Mouse (Mus musculus): ENCODE results near the gene Kbtbd13. TPM values are rescaled to one million over a fixed set of nuclear protein-coding genes. Genes with fewer than 3 reads are reported as not detected.

Gene Kbtbd13
- polyA plus RNA-seq, 1 experiment from 2014 or later, result 0.49 TPM

- Histone ChIP-seq H3K9ac (ENCODE audit: low read length) (no peak overlapping the region), H3K4me3 (ENCODE audit: low read depth, low read length) (no peak overlapping the region), H3K4me2 (replicated peaks; ENCODE audit: low read depth) (no peak overlapping the region), H3K9me3 (ENCODE audit: control insufficient read depth, low read length) (no peaks in the 10 kb centered on the region), H3K27ac (replicated peaks) (no peak overlapping the region), H3K4me1 (replicated peaks; ENCODE audit: control insufficient read depth, insufficient read depth) (no peaks in the 10 kb centered on the region), H3K27me3 (ENCODE audit: control insufficient read depth, insufficient read depth, low read length) (no peaks in the 10 kb centered on the region), H3K36me3 (ENCODE audit: control insufficient read depth, insufficient read depth, low read length) (peaks cover 26% of the 10 kb centered on the region)
- WGBS, result 85% methylated on average over 7 of the region's 7 CpGs
- DNase-seq (ENCODE audit: low spot score) (no peak), ATAC-seq (ENCODE audit: low FRiP score, low TSS enrichment) (no peak)
- no peak for TF ChIP-seq EP300 (optimal IDR thresholded peaks at IDR 0.05)
- no peak for TF ChIP-seq CTCF (IDR thresholded peaks at IDR 0.05; ENCODE audit: low read depth)
These were observed 34.9 kb downstream of the Kbtbd13 start for GRCm38 (mm10) chr9:65356561-65356960.

GRCm38 (mm10) chr9:65353251-65353650 lies 38.2 kb downstream of the Kbtbd13 start:
- Histone ChIP-seq H3K36me3 (ENCODE audit: control insufficient read depth, insufficient read depth, low read length) (peaks cover 9% of the 10 kb centered on the region), H3K9me3 (ENCODE audit: control insufficient read depth, low read length) (no peaks in the 10 kb centered on the region), H3K9ac (ENCODE audit: low read length) (no peak overlapping the region), H3K4me3 (ENCODE audit: low read depth, low read length) (no peak overlapping the region), H3K27me3 (ENCODE audit: control insufficient read depth, insufficient read depth, low read length) (no peaks in the 10 kb centered on the region), H3K4me1 (replicated peaks; ENCODE audit: control insufficient read depth, insufficient read depth) (no peaks in the 10 kb centered on the region), H3K27ac (replicated peaks) (no peak overlapping the region), H3K4me2 (replicated peaks; ENCODE audit: low read depth) (no peak overlapping the region)
- TF ChIP-seq EP300 (optimal IDR thresholded peaks at IDR 0.05) (no peak), CTCF (IDR thresholded peaks at IDR 0.05; ENCODE audit: low read depth) (no peak)
- no peak for DNase-seq (ENCODE audit: low spot score)
- WGBS, result 77% methylated on average over 5 of the region's 5 CpGs
- ATAC-seq (ENCODE audit: low FRiP score, low TSS enrichment), result no peak

- H3K4me2 ChIP-seq (replicated peaks; ENCODE audit: low read depth), result peak overlapping the region; percentile 84
- no peak for ATAC-seq (ENCODE audit: low FRiP score, low TSS enrichment)
- H3K27me3 ChIP-seq (ENCODE audit: control insufficient read depth, insufficient read depth, low read length), result no peaks in the 10 kb centered on the region
- TF ChIP-seq CTCF (IDR thresholded peaks at IDR 0.05; ENCODE audit: low read depth) (no peak), EP300 (optimal IDR thresholded peaks at IDR 0.05) (no peak)
- peaks cover 6% of the 10 kb centered on the region for H3K4me1 ChIP-seq (replicated peaks; ENCODE audit: control insufficient read depth, insufficient read depth)
- no peaks in the 10 kb centered on the region for H3K36me3 ChIP-seq (ENCODE audit: control insufficient read depth, insufficient read depth, low read length)
- peak overlapping the region; percentile 100 for H3K27ac ChIP-seq (replicated peaks)
- WGBS, result 33% methylated on average over 8 of the region's 8 CpGs
- H3K4me3 ChIP-seq (ENCODE audit: low read depth, low read length), result peak overlapping the region; percentile 94
- no peak for DNase-seq (ENCODE audit: low spot score)
- H3K9me3 ChIP-seq (ENCODE audit: control insufficient read depth, low read length), result no peaks in the 10 kb centered on the region
- H3K9ac ChIP-seq (ENCODE audit: low read length), result peak overlapping the region; percentile 98
These were observed 44.2 kb downstream of the Kbtbd13 start for GRCm38 (mm10) chr9:65347112-65347850.

- WGBS, result under 1% methylated on average over 67 of the region's 77 CpGs
- ATAC-seq (ENCODE audit: low FRiP score, low TSS enrichment), result peak; percentile 85
- peak overlapping the region; percentile 98 for H3K9ac ChIP-seq (ENCODE audit: low read length)
- H3K4me3 ChIP-seq (ENCODE audit: low read depth, low read length), result peak overlapping the region; percentile 94
- no peaks in the 10 kb centered on the region for H3K9me3 ChIP-seq (ENCODE audit: control insufficient read depth, low read length)
- H3K27ac ChIP-seq (replicated peaks), result peak overlapping the region; percentile 100
- H3K27me3 ChIP-seq (ENCODE audit: control insufficient read depth, insufficient read depth, low read length), result no peaks in the 10 kb centered on the region
- H3K36me3 ChIP-seq (ENCODE audit: control insufficient read depth, insufficient read depth, low read length), result no peaks in the 10 kb centered on the region
- DNase-seq (ENCODE audit: low spot score), result peak; percentile 67
- peak overlapping the region; percentile 84 for H3K4me2 ChIP-seq (replicated peaks; ENCODE audit: low read depth)
- peaks cover 6% of the 10 kb centered on the region for H3K4me1 ChIP-seq (replicated peaks; ENCODE audit: control insufficient read depth, insufficient read depth)
- TF ChIP-seq EP300 (optimal IDR thresholded peaks at IDR 0.05) (no peak), CTCF (IDR thresholded peaks at IDR 0.05; ENCODE audit: low read depth) (no peak)
These were observed 44.9 kb downstream of the Kbtbd13 start for GRCm38 (mm10) chr9:65346476-65347111.

GRCm38 (mm10) chr9:65345854-65346475 lies 45.5 kb downstream of the Kbtbd13 start, which contains the start of gene Pdcd7:
TSS of gene Pdcd7 (plus strand) at chr9:65346104.
- no peaks in the 10 kb centered on the region for H3K36me3 ChIP-seq (ENCODE audit: control insufficient read depth, insufficient read depth, low read length)
- H3K4me2 ChIP-seq (replicated peaks; ENCODE audit: low read depth), result peak within 1 kb of the TSS; percentile 84
- no peaks in the 10 kb centered on the region for H3K27me3 ChIP-seq (ENCODE audit: control insufficient read depth, insufficient read depth, low read length)
- TF ChIP-seq CTCF (IDR thresholded peaks at IDR 0.05; ENCODE audit: low read depth) (no peak), EP300 (optimal IDR thresholded peaks at IDR 0.05) (no peak)
- peaks cover 6% of the 10 kb centered on the region for H3K4me1 ChIP-seq (replicated peaks; ENCODE audit: control insufficient read depth, insufficient read depth)
- ATAC-seq (ENCODE audit: low FRiP score, low TSS enrichment), result peak; percentile 94
- H3K9ac ChIP-seq (ENCODE audit: low read length), result peak within 1 kb of the TSS; percentile 98
- peak within 1 kb of the TSS; percentile 94 for H3K4me3 ChIP-seq (ENCODE audit: low read depth, low read length)
- H3K27ac ChIP-seq (replicated peaks), result peak within 1 kb of the TSS; percentile 100
- DNase-seq (ENCODE audit: low spot score), result peak; percentile 95
- H3K9me3 ChIP-seq (ENCODE audit: control insufficient read depth, low read length), result no peaks in the 10 kb centered on the region
- WGBS, result under 1% methylated on average over 45 of the region's 59 CpGs
